Mouse (Mus musculus) forebrain, embryonic 12.5 days (tissue): ENCODE data around the gene Slc32a1. TPM values are rescaled to one million over a fixed set of nuclear protein-coding genes. Genes with fewer than 3 reads are reported as not detected.

Experiments
- ATAC-seq: fragments of 200-750 bp; cut with Nextera tagmentation; 2 replicates; pipeline ENCODE4 v1.8.0; 2017; ENCODE audit warnings: moderate TSS enrichment; ENCODE audit not compliant: low FRiP score
- H3K27ac ChIP-seq: fragments of 300-500 bp; sonication (generic); 2 replicates; pipeline ENCODE4 v1.5.1; 2016; ENCODE audit warnings: mild to moderate bottlenecking
- H3K27me3 ChIP-seq: fragments of 300-500 bp; sonication (generic); 2 replicates; pipeline ENCODE4 v1.6.1; 2016; ENCODE audit warnings: mild to moderate bottlenecking
- H3K36me3 ChIP-seq: fragments of 300-500 bp; sonication (generic); replicated peaks from 2 replicates; pipeline ENCODE4 v1.6.1; 2016; ENCODE audit warnings: mild to moderate bottlenecking
- H3K4me1 ChIP-seq: fragments of 300-500 bp; sonication (generic); 2 replicates; pipeline ENCODE4 v1.6.1; 2016
- H3K4me2 ChIP-seq: fragments of 300-500 bp; sonication (generic); 2 replicates; pipeline ENCODE4 v1.6.1; 2016; ENCODE audit warnings: mild to moderate bottlenecking, moderate library complexity
- H3K4me3 ChIP-seq: fragments of 300-500 bp; sonication (generic); replicated peaks from 2 replicates; pipeline ENCODE4 v1.5.1; 2016; ENCODE audit warnings: mild to moderate bottlenecking
- H3K9ac ChIP-seq: fragments of 300-500 bp; sonication (generic); 2 replicates; pipeline ENCODE4 v1.6.1; 2016; ENCODE audit warnings: mild to moderate bottlenecking
- H3K9me3 ChIP-seq: fragments of 300-500 bp; sonication (generic); 2 replicates; pipeline ENCODE4 v1.6.1; 2016
- WGBS: fragments of 180-500 bp; shearing (Covaris S2); methylation state at CpG from one replicate; pipeline ENCODE4 v1.1.7; 2016; 5-methylcytosine and 5-hydroxymethylcytosine counted together
- polyA plus RNA-seq: library from polyadenylated mRNA; unstranded; fragments of >200 nt; fragmentation: Nextera tagmentation; extraction: Ambion mirVana; gene quantifications from 2 replicates; pipeline ENCODE4 v1.2.1, GENCODE M21; 2016

Slc32a1 gene
- 3.8 and 4.3 TPM in 2 replicates for polyA plus RNA-seq

DNA sequence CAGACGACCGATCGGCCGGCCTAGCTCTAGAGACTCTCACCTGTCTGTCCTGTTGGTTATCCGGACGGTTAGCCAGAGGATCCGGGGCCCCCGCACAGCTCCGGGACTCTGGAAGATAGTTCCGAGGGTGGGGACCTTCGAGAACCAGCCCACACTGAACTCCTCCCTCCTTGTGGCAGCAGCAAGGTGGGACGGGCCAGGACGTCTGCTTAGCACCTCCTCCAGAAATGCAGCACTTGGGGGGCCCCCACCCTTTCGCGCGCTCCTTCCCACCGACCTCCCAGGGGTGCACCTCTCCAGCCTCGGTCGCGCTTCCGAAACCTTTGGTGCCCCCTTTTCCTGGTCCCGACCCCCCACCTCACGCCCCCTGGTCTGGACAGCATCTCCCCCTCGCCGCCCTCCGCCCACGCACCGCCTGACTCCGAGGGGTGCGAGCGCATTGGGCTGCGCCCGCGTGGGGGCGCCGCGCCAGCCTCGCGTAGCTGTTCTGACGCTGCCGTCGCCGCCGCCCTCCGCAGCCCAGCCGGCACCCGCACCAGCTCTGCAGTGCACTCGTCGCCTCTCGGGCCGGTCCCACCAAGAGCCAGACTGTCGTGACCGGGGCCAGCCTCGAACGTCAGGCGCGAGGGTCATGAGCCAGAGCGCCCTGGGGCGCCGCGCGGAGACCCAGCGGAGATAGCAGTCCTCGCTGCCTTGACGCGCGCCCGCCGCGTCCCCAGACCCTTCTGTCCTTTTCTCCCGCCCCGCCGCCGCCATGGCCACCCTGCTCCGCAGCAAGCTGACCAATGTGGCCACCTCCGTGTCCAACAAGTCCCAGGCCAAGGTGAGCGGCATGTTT, at the start of gene Slc32a1:
Gene Slc32a1, plus strand, starts transcription at position 280 of the 838 bp plus-strand sequence.
- ATAC-seq: peak; percentile 65
- H3K4me1 ChIP-seq: peaks cover 45% of the 10 kb centered on the region
- 0 out of 2 replicates have a peak, but pooled peaks cover 3% of the 10 kb centered on the region for H3K36me3 ChIP-seq
- peaks cover 99% of the 10 kb centered on the region for H3K27me3 ChIP-seq
- peak within 1 kb of the TSS; percentile 51 for H3K4me3 ChIP-seq
- WGBS: under 1% methylated on average over 77 of the region's 77 CpGs
- peak within 1 kb of the TSS; percentile 74 for H3K9ac ChIP-seq
- no peaks in the 10 kb centered on the region for H3K9me3 ChIP-seq
- peak within 1 kb of the TSS; percentile 52 for H3K4me2 ChIP-seq
- H3K27ac ChIP-seq: peak within 1 kb of the TSS; percentile 91

DNA sequence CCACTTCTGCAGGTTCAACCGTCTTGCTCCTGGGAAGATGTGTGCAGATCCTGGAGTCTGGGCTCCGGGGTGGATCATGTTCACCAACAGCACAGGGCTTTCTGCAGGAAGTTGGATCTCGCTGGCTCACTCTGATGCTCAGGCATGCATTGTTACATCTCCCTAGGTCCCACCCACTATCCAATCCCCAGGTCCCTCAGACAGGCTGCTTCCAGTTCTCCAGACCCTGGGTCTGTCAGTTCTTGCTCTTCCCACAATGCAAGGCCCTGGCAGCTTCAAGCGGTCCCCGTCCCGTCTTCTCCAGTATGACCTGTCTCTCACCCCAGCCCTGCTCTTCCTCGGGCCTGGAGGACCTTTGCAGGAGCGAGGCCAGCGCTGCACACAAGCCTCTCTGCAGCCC, 49.8 kb upstream of the Slc32a1 start:
- Histone ChIP-seq H3K4me2 (no peak overlapping the region; the same call in 1 of the 2 replicates), H3K36me3 (no peaks in the 10 kb centered on the region), H3K4me3 (no peak overlapping the region), H3K27ac (peak overlapping the region; percentile 86), H3K9me3 (no peaks in the 10 kb centered on the region), H3K4me1 (peaks cover 49% of the 10 kb centered on the region), H3K27me3 (peaks cover 11% of the 10 kb centered on the region), H3K9ac (peak overlapping the region; percentile 38; the same call in 1 of the 2 replicates)
- WGBS: 31% methylated on average over 9 of the region's 9 CpGs
- ATAC-seq: no peak

DNA sequence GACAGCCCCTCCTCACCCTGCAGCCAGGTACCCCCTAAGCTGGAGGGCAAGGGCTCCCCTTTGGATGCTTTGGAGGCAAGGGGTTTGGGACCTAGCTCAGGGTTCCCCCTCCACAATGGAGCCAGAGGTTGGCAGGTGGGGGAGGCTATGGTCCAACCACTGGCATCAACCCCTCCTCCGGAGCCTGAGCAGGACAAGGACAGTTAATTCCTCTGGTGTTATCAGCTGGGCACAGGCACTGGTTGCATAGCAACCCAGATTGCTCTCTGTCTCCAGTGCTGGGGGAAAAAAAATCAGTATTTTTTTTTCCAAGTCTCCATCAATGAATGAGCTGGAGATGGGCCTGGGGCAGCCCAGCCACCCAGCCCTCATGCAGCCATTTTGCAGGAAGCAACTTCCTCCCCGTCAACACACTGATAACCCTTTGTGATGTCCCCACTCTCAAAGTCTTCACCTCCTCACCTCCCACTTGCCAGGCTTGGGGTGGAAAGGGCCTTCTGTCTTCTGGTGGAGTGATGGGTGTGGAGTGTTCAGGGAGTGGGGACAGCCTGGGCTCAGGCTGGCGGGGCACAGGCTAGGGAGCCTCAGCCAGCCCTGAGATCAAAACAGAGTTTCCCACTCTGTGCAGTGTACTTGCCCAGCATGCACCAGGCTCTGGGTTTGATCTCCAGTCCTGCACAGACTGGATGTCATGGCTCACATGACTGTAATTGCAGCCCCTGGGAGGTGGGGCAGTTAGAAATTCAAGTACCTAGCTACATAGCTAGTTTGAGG, 49.0 kb upstream of the Slc32a1 start:
- H3K36me3 ChIP-seq: no peaks in the 10 kb centered on the region
- no peak overlapping the region for H3K4me2 ChIP-seq
- 60% methylated on average over 3 of the region's 3 CpGs for WGBS
- peaks cover 43% of the 10 kb centered on the region for H3K4me1 ChIP-seq
- peak overlapping the region; percentile 38; the same call in 1 of the 2 replicates for H3K9ac ChIP-seq
- peaks cover 8% of the 10 kb centered on the region; the same call in 1 of the 2 replicates for H3K27me3 ChIP-seq
- H3K9me3 ChIP-seq: no peaks in the 10 kb centered on the region
- peak overlapping the region; percentile 86 for H3K27ac ChIP-seq
- ATAC-seq: 0 out of 2 replicates have a peak, but pooled peaks have one; percentile 15
- no peak overlapping the region for H3K4me3 ChIP-seq

DNA sequence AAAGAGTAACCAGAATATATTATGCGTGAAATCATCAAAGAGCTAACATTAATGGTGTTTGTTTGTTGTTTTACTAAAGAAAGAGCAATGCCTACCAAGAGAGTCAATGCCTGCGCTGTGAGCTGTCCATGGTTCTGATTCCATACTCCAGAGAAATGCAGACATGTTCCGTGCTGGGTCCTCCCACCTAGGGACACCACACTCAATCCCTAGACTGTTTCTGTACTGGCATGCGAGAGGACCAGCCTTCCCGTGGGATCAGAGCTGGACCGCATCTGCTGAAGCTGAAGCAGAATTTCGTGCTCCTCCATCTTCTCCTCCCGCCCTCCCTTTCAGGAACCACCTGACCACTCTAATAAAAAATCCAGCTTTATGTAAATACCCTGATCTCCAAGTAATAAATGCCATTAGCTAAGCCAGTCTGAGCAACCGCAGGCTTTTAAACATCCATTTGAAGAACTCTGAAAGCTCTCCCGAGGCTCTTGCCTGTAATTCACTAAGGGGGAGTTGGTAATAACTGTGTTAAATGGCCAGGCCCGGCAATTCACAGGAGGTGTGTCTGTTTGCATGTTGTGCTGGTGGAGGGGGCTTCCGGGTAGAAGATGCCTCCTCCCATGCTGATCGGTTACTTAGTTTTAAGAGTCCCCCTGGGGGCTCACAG, 40.0 kb upstream of the Slc32a1 start:
- Histone ChIP-seq H3K9ac (no peak overlapping the region), H3K27ac (peak overlapping the region; percentile 50; the same call in 1 of the 2 replicates), H3K4me2 (no peak overlapping the region), H3K36me3 (no peaks in the 10 kb centered on the region), H3K27me3 (peaks cover 40% of the 10 kb centered on the region), H3K4me3 (no peak overlapping the region), H3K4me1 (peaks cover 10% of the 10 kb centered on the region; the same call in 1 of the 2 replicates), H3K9me3 (no peaks in the 10 kb centered on the region)
- 21% methylated on average over 13 of the region's 13 CpGs for WGBS
- ATAC-seq: peak; percentile 51; the same call in 1 of the 2 replicates

DNA sequence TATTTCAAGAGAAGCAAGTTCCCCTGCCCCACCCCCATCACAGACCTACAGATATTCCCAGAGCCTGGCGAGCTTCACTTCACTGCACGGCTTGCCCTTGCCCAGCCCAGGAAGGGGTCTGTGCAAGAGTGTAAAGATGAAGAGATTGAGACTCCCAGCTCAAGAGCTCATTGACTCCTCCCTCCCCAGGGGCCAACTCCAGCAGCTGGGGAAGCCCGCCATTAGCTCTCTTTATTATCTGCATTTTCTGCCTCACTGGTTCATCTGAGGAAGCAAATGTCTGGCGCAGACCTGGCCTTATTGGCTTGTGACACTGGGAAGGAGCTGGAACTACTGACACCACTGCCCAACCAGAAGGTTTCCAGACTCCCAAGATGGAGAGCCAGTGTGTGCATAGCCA, 30.6 kb upstream of the Slc32a1 start:
- H3K27ac ChIP-seq: peak overlapping the region; percentile 9; the same call in 1 of the 2 replicates

DNA sequence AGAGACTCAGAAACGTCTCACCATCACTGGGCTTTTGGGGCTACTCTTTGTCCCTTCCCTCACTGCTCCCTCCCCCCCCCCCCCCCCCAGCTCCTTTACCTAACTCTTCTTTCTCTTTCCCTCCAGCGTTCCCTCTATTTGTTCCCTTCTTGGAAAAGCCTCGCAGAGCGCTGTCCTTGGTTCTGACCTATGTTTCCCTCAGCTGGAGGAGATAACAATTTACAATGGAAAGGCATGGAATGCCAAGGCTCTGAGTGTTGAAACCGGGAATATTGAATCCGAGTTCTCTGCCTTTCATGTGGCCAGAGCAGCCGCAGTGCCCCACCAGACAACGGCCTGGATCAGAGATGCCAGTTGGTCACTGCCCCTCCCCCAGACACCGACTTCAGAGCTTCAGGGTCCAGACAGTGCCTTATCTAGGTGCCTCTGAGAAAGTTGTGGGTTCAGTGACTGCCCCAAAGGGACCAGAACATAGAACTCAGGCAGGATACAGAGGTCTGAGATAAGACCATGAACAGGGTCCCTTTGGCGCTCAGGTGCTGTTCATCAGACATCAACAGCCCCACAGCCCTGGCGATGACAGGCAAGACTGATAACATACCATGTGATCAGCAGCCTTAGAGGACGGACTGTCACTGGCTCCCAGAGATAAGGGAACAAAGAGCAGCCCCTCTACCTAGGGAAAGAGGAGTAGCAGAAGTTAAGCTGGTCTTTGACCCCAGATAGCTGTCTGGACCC, 25.8 kb upstream of the Slc32a1 start:
- H3K27ac ChIP-seq: no peak overlapping the region

More for the DNA sequence above, 30.6 kb upstream of the Slc32a1 start:
- no peak overlapping the region for H3K9ac ChIP-seq
- H3K4me1 ChIP-seq: peaks cover 7% of the 10 kb centered on the region
- no peak overlapping the region for H3K4me2 ChIP-seq
- no peaks in the 10 kb centered on the region for H3K27me3 ChIP-seq
- ATAC-seq: 0 out of 2 replicates have a peak, but pooled peaks have one; percentile 44
- 30% methylated on average over 4 of the region's 4 CpGs for WGBS
- H3K9me3 ChIP-seq: no peaks in the 10 kb centered on the region
- no peak overlapping the region for H3K4me3 ChIP-seq
- no peaks in the 10 kb centered on the region for H3K36me3 ChIP-seq

DNA sequence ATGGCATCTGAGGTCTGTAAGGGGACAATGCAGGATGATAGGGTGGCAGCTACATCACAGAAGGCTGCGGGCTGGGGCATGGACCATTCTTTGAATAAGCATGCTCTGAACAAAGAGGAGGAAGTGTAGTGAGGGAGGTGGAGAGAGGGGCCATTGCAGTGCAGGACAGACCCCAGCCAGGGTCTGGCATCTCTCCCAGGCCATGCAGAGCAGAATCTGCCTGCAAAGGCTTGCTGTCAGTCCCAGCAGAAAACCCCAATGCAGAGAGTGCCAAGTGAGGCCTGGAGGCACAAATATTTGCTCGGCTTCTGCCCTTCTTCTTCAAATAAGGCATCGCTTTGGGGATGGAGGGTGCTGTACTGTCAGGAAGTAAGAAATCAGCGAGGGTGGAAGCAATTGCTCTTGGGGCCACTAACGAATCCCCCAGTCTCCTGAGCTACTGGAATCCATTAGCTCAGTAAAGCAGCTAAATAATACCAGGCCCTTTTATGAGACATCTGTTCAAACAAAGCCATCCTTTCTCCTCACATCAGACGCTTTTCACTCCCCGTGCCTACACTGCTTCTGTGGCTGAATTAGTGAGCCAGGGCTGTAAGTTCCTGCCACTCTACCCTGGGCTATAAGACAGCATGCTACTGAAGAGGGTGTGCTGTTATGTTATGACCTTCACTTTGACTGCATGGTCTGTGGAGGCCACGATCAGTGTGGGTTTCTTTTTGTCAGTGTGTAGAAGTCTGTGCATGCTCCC, 21.9 kb upstream of the Slc32a1 start:
- Histone ChIP-seq H3K36me3 (no peaks in the 10 kb centered on the region), H3K4me1 (peaks cover 19% of the 10 kb centered on the region), H3K27me3 (peaks cover 13% of the 10 kb centered on the region), H3K4me2 (0 out of 2 replicates have a peak overlapping the region, but pooled peaks have one; percentile 6), H3K27ac (peak overlapping the region; percentile 85), H3K9ac (0 out of 2 replicates have a peak overlapping the region, but pooled peaks have one; percentile 25), H3K9me3 (no peaks in the 10 kb centered on the region), H3K4me3 (no peak overlapping the region)
- WGBS: 24% methylated on average over 8 of the region's 8 CpGs
- ATAC-seq: peak; percentile 57

More for the DNA sequence above, 25.8 kb upstream of the Slc32a1 start:
- Histone ChIP-seq H3K9me3 (no peaks in the 10 kb centered on the region), H3K9ac (no peak overlapping the region), H3K4me1 (peaks cover 19% of the 10 kb centered on the region), H3K4me3 (no peak overlapping the region), H3K36me3 (no peaks in the 10 kb centered on the region), H3K4me2 (no peak overlapping the region), H3K27me3 (peaks cover 13% of the 10 kb centered on the region)
- ATAC-seq: no peak
- WGBS: 12% methylated on average over 12 of the region's 12 CpGs

DNA sequence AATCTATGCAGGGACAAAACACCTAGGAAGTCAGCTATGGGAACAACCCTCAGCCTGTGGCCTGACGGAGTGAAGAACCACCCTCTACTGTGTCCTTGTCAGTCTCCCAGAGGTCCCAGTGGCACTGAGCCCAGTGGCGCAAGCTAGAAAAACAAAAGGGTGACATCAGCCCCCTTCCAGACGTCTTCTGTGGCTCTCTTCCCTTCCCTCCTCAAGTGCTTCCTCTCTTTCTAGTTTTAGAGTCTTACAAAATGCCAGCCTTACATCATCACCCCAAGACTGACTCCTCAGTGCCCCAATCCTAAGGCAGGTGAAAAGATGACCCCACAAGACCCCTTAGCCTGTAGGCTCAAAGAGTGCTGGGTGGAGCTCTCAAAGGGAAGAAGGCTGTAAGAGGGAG, 20.1 kb upstream of the Slc32a1 start:
- Histone ChIP-seq H3K4me3 (no peak overlapping the region), H3K9ac (no peak overlapping the region), H3K4me2 (no peak overlapping the region), H3K27me3 (peaks cover 14% of the 10 kb centered on the region), H3K27ac (no peak overlapping the region), H3K4me1 (peaks cover 30% of the 10 kb centered on the region), H3K9me3 (no peaks in the 10 kb centered on the region), H3K36me3 (no peaks in the 10 kb centered on the region)
- ATAC-seq: no peak
- WGBS: 56% methylated on average over 3 of the region's 3 CpGs

DNA sequence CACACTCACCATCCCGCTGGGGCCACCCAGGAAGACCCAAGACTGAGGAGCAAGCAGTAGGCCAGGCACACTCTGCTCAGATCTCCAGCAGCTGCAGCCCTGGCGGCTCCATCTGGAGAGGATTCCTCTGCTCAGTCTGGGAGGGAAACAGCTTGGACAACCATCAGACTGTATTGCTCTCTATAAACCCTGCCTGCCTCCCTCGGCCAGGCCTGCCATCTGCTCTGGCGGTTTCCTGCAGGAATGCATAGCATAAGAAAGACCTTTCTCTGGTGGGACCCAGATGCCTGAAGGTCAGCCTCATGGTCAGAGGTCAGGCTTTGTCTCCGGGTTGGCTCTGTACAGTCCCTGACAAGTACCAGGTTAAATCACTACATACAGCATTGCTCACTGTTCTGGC, 19.3 kb upstream of the Slc32a1 start:
- 0 out of 2 replicates have a peak, but pooled peaks have one; percentile 15 for ATAC-seq
- Histone ChIP-seq H3K9me3 (no peaks in the 10 kb centered on the region), H3K9ac (no peak overlapping the region), H3K4me1 (peaks cover 38% of the 10 kb centered on the region), H3K36me3 (no peaks in the 10 kb centered on the region), H3K4me2 (no peak overlapping the region), H3K27ac (no peak overlapping the region), H3K27me3 (peaks cover 12% of the 10 kb centered on the region), H3K4me3 (no peak overlapping the region)
- 55% methylated on average over 5 of the region's 5 CpGs for WGBS

DNA sequence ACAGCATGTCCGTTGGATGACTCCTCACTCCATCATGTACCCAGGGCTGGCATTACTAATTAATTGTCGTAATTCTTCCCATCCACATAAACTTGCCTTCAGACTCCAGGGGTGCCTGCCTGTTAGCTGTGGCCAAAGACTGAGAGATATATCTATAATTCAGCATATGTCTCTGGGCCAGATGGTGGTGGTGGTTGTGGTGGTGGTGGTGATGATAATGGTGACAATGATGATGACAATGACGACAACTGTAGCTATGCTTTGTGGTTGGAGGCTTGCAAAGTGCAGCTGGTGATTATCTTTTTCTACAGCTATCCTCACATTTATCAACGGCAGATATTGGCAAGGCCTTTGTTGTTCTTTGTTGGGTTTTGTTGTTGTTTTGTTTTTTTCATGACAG, 17.2 kb upstream of the Slc32a1 start:
- 90% methylated on average over 4 of the region's 4 CpGs for WGBS
- Histone ChIP-seq H3K27me3 (peaks cover 19% of the 10 kb centered on the region), H3K9me3 (no peaks in the 10 kb centered on the region), H3K4me1 (peaks cover 39% of the 10 kb centered on the region), H3K27ac (no peak overlapping the region), H3K36me3 (no peaks in the 10 kb centered on the region), H3K4me2 (no peak overlapping the region), H3K4me3 (no peak overlapping the region), H3K9ac (no peak overlapping the region)
- ATAC-seq: no peak

DNA sequence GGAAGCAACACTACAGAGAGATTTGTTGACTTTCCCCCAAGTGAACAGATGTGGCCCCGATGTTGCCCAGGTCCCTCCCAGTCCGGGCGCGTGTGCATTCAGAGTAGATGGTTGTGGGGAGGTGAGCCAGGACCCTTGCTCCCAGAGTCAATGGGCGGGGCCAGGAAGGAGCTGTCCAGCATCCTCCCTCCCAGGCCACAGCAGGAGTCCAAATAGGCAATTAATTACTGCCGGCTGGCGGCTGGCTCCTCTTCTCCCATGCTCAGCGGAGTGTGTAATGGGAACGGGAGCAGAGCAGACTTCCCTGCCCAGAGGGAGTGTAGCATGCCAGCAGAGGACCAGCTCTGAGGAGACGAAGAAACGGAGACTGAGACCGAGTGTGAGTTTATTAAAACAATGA, 15.5 kb upstream of the Slc32a1 start:
- peak; percentile 78 for ATAC-seq
- H3K4me2 ChIP-seq: peak overlapping the region; percentile 38
- WGBS: under 1% methylated on average over 12 of the region's 12 CpGs
- H3K27me3 ChIP-seq: peaks cover 33% of the 10 kb centered on the region
- H3K9ac ChIP-seq: no peak overlapping the region
- peak overlapping the region; percentile 14; the same call in 1 of the 2 replicates for H3K4me3 ChIP-seq
- no peaks in the 10 kb centered on the region for H3K36me3 ChIP-seq
- H3K27ac ChIP-seq: peak overlapping the region; percentile 75
- H3K9me3 ChIP-seq: no peaks in the 10 kb centered on the region
- H3K4me1 ChIP-seq: peaks cover 34% of the 10 kb centered on the region
